Mouse (Mus musculus) kidney, adult 2 months (tissue): ENCODE results near the gene Cptp.

ENCODE experiments used
- CTCF ChIP-seq: fragments of 200-500 bp; conservative IDR thresholded peaks from 2 replicates; pipeline ENCODE4 v1.5.1; 2011; ENCODE audit warnings: low read depth, mild to moderate bottlenecking, control low read depth, low read length, moderate library complexity, mixed read lengths; ENCODE audit not compliant: insufficient read depth, insufficient read length
- POLR2A ChIP-seq: fragments of 200-500 bp; IDR thresholded peaks from one replicate; pipeline ENCODE4 v1.6.1; 2011; ENCODE audit warnings: low read depth, low read length, control low read depth

- no peak for TF ChIP-seq CTCF
- no peak for TF ChIP-seq POLR2A
Measured at GRCm38 (mm10) chr4:155853421-155853820, 15.8 kb downstream of the Cptp start.
